Mouse (Mus musculus) lung, adult 18-20 months (tissue): ENCODE results near the gene Rrm2.
"Not testable (repeated sequence)": the region's sequence is repeated elsewhere in the genome, so short reads cannot be mapped to it uniquely, and the experiment has no call there.

Source experiments
- DNase-seq, 2 experiments: peaks; one replicate each; pipeline ENCODE4 v3.0.0; 2022; ENCODE audit warnings: mixed read lengths in 2 of 2

Rrm2 gene

GRCm38 (mm10) chr12:24705502-24706263 lies 2.4 kb upstream of the Rrm2 start:
- DNase-seq = no peak

- no peak for DNase-seq
Measured at GRCm38 (mm10) chr12:24706764-24707479, 1.1 kb upstream of the Rrm2 start.

- no peak for DNase-seq
Measured at GRCm38 (mm10) chr12:24707480-24707802, 600 bp upstream of the Rrm2 start.

GRCm38 (mm10) chr12:24708824-24709218 lies 780 bp downstream of the Rrm2 start:
- no peak for DNase-seq

- DNase-seq = no peak
Measured at GRCm38 (mm10) chr12:24709409-24709808, 1.4 kb downstream of the Rrm2 start.

- DNase-seq = peak; percentile 12 to 65
Measured at GRCm38 (mm10) chr12:24709831-24710508, 1.9 kb downstream of the Rrm2 start.

- no peak for DNase-seq
Measured at GRCm38 (mm10) chr12:24710672-24711071, 2.6 kb downstream of the Rrm2 start.

- no peak for DNase-seq
Measured at GRCm38 (mm10) chr12:24712396-24712795, 4.4 kb downstream of the Rrm2 start.

- no peak for DNase-seq
Measured at GRCm38 (mm10) chr12:24714579-24715255, 6.7 kb downstream of the Rrm2 start.

- no peak for DNase-seq
Measured at GRCm38 (mm10) chr12:24715268-24715896, 7.3 kb downstream of the Rrm2 start.

GRCm38 (mm10) chr12:24716721-24717301 lies 8.8 kb downstream of the Rrm2 start:
- DNase-seq = no peak

GRCm38 (mm10) chr12:24723434-24723833 lies 15.4 kb downstream of the Rrm2 start:
- no peak for DNase-seq

GRCm38 (mm10) chr12:24723859-24724258 lies 15.8 kb downstream of the Rrm2 start:
- no peak for DNase-seq

- no peak for DNase-seq
Measured at GRCm38 (mm10) chr12:24724369-24724768, 16.3 kb downstream of the Rrm2 start.

- DNase-seq = peak; percentile 28 to 43
Measured at GRCm38 (mm10) chr12:24734828-24735394, 26.9 kb downstream of the Rrm2 start.

- no peak for DNase-seq
Measured at GRCm38 (mm10) chr12:24736956-24737355, 28.9 kb downstream of the Rrm2 start.

- DNase-seq = no peak
Measured at GRCm38 (mm10) chr12:24739963-24740362, 31.9 kb downstream of the Rrm2 start.

GRCm38 (mm10) chr12:24741535-24741934 lies 33.5 kb downstream of the Rrm2 start:
- not testable (repeated sequence) for DNase-seq

- DNase-seq = no peak
Measured at GRCm38 (mm10) chr12:24744309-24744708, 36.3 kb downstream of the Rrm2 start.

GRCm38 (mm10) chr12:24746579-24747296 lies 38.7 kb downstream of the Rrm2 start:
- DNase-seq = peak; percentile 15 to 33

- no peak for DNase-seq
Measured at GRCm38 (mm10) chr12:24747297-24747696, 39.3 kb downstream of the Rrm2 start.
